35 mouse cellular contexts compared by ENCODE assay signal in genomic region chr10:39308535-39308934, GRCm38 (mm10).
"Had no signal": no experiment of that assay in that cellular context is flagged by ENCODE, and none has a peak within 500 bp of the region (broad histone marks: within the 10 kb centered on the region; RNA-seq: fewer than 3 reads in every experiment).

No protein-coding gene starts in this region.

- DNase-seq: heart, postnatal 10 days; heart, postnatal 14 days; heart, postnatal 36 days; heart, postnatal 4 days; kidney, adult 11 months; kidney, adult 18-20 months; kidney, adult 2 months; kidney, adult 8-10 months; kidney, adult 9 months; kidney, postnatal 10 days; kidney, postnatal 14 days; kidney, postnatal 25 days; kidney, postnatal 36 days; kidney, postnatal 4 days; layer of hippocampus, adult 9-11 months; layer of hippocampus, postnatal 36 days had no signal

- H3K27me3 ChIP-seq: heart, embryonic 12.5 days; heart, embryonic 13.5 days; heart, embryonic 15.5 days; hindbrain, embryonic 12.5 days; hindbrain, embryonic 13.5 days; hindbrain, embryonic 15.5 days; intestine, embryonic 15.5 days; kidney, embryonic 15.5 days had no signal

- H3K27ac ChIP-seq: heart, embryonic 10.5 days; heart, embryonic 13.5 days; heart, embryonic 15.5 days; hindbrain, embryonic 10.5 days; hindbrain, embryonic 12.5 days; hindbrain, embryonic 13.5 days; hindbrain, embryonic 14.5 days; hindbrain, embryonic 15.5 days; hindbrain, postnatal 0 days; intestine, embryonic 15.5 days; kidney, embryonic 15.5 days; kidney, postnatal 0 days; layer of hippocampus, adult 2 months had no signal

- H3K9ac ChIP-seq: heart, embryonic 12.5 days; heart, embryonic 13.5 days; heart, embryonic 15.5 days; hindbrain, embryonic 12.5 days; hindbrain, embryonic 13.5 days; hindbrain, embryonic 14.5 days; hindbrain, embryonic 15.5 days; intestine, embryonic 15.5 days; kidney, embryonic 15.5 days had no signal

- H3K4me3 ChIP-seq: heart, embryonic 10.5 days; heart, embryonic 12.5 days; heart, embryonic 13.5 days; heart, embryonic 15.5 days; hindbrain, embryonic 10.5 days; hindbrain, embryonic 12.5 days; hindbrain, embryonic 13.5 days; hindbrain, embryonic 15.5 days; intestine, embryonic 15.5 days; kidney, embryonic 15.5 days; layer of hippocampus, adult 2 months had no signal

- H3K9me3 ChIP-seq: heart, embryonic 10.5 days; heart, embryonic 12.5 days; heart, embryonic 13.5 days; heart, embryonic 15.5 days; hindbrain, embryonic 10.5 days; hindbrain, embryonic 12.5 days; hindbrain, embryonic 13.5 days; hindbrain, embryonic 15.5 days; intestine, embryonic 15.5 days; kidney, embryonic 15.5 days had no signal

- H3K4me1 ChIP-seq: heart, embryonic 10.5 days; heart, embryonic 12.5 days; heart, embryonic 13.5 days; heart, embryonic 15.5 days; hindbrain, embryonic 10.5 days; hindbrain, embryonic 12.5 days; hindbrain, embryonic 13.5 days; hindbrain, embryonic 15.5 days; kidney, embryonic 15.5 days had no signal

- ATAC-seq: hindbrain, embryonic 16.5 days; hindbrain, postnatal 0 days; inflammation-experienced regulatory T-cells, adult 6 months; intestine, embryonic 15.5 days; intestine, embryonic 16.5 days; intestine, postnatal 0 days had no signal

- H3K4me2 ChIP-seq: heart, embryonic 11.5 days; heart, embryonic 12.5 days; heart, embryonic 13.5 days; heart, embryonic 15.5 days; hindbrain, embryonic 12.5 days; hindbrain, embryonic 13.5 days; hindbrain, embryonic 14.5 days; hindbrain, embryonic 15.5 days; intestine, embryonic 15.5 days; kidney, embryonic 15.5 days had no signal

- H3K36me3 ChIP-seq: heart, embryonic 10.5 days; heart, embryonic 12.5 days; heart, embryonic 13.5 days; heart, embryonic 15.5 days; hindbrain, embryonic 10.5 days; hindbrain, embryonic 12.5 days; hindbrain, embryonic 13.5 days; hindbrain, embryonic 15.5 days; intestine, embryonic 15.5 days; kidney, embryonic 15.5 days had no signal
